Mouse (Mus musculus) heart, postnatal 0 days (tissue): ENCODE measurements around the gene Galntl6.

Experiments used
- CTCF ChIP-seq: IDR thresholded peaks from 2 replicates; pipeline ENCODE4 v1.5.1; 2016; ENCODE audit warnings: antibody characterized with exemption, control low read depth, low read depth
- EP300 ChIP-seq: IDR thresholded peaks from 2 replicates; pipeline ENCODE4 v1.6.1; 2016; ENCODE audit warnings: antibody characterized with exemption, low read depth

- TF ChIP-seq CTCF, result no peak
- no peak for TF ChIP-seq EP300
Observed at GRCm38 (mm10) chr8:58032271-58032670, 880.2 kb downstream of the Galntl6 start.
